Mouse (Mus musculus) effector memory CD4-positive, alpha-beta T cell, adult 5 months (primary cell): ENCODE results near the gene Smco4. TPM values are rescaled to one million over a fixed set of nuclear protein-coding genes. Genes with fewer than 3 reads are reported as not detected.

Source experiments
- polyA plus RNA-seq: library from polyadenylated mRNA; unstranded; fragments of 100-300 nt; shearing (Covaris generic); gene quantifications from one replicate; pipeline ENCODE4 v1.2.1, GENCODE M21; 2017

Gene Smco4
- polyA plus RNA-seq, result 88.7 TPM

GRCm38 (mm10) chr9:15493235-15493924 is at the start of gene Smco4:
Smco4 (plus strand) TSS chr9:15493432.

Other genes starting within 250 kb of the Smco4 start
- 36.8 TPM for gene Med17, start 213.5 kb upstream of the Smco4 start, polyA plus RNA-seq
- gene Taf1d, start 187.2 kb upstream of the Smco4 start, polyA plus RNA-seq, result 129 TPM
- gene 4931406C07Rik, start 187.0 kb upstream of the Smco4 start, polyA plus RNA-seq, result 1.6 TPM
- 18.2 TPM for gene Cep295, start 135.6 kb upstream of the Smco4 start, polyA plus RNA-seq
- 0.41 TPM for gene Deup1, start 134.5 kb downstream of the Smco4 start, polyA plus RNA-seq
- 7.8 TPM for gene Slc36a4, start 216.3 kb downstream of the Smco4 start, polyA plus RNA-seq